Mouse (Mus musculus): ENCODE measurements at regions not wholly inside any gene's neighbourhood (a gene's known extent, or its start where the extent isn't known, plus 50 kb on each side); places are given as distances from the start of the nearest gene placed in this dataset.

DNA sequence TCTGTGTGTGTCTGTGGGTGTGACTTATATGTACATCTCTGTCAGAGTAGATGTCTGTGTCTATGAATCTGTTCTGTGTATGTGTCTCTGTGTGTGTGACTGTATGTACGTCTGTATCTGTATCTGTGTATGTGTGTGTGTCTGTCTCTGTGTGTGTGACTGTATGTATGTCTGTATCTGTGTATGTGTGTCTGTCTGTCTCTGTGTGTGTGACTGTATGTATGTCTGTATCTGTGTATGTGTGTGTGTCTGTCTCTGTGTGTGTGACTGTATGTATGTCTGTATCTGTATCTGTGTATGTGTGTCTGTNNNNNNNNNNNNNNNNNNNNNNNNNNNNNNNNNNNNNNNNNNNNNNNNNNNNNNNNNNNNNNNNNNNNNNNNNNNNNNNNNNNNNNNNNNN is 88.3 kb downstream of the Sspn start:
- DNase-seq (ENCODE audit: low read depth, low spot score) = peak; percentile 20

Data from ES-CJ7 (cell line).